Mouse (Mus musculus) ES-E14 (cell line): Measurements from ENCODE around the gene Kif5c.

ENCODE experiments used
- HCFC1 ChIP-seq: IDR thresholded peaks from 2 replicates; pipeline ENCODE4 v1.6.1; 2012; ENCODE audit warnings: low read length, inconsistent platforms, borderline replicate concordance; ENCODE audit not compliant: insufficient read depth
- ZNF384 ChIP-seq: IDR thresholded peaks from 2 replicates; pipeline ENCODE4 v1.6.1; 2012; ENCODE audit warnings: low read depth, low read length, inconsistent platforms

GRCm38 (mm10) chr2:49742919-49743318 is 123.8 kb downstream of the Kif5c start:
- TF ChIP-seq HCFC1 (no peak), ZNF384 (no peak)
